Mouse (Mus musculus): ENCODE data around the gene Gm5741.

The Gm5741 gene

DNA sequence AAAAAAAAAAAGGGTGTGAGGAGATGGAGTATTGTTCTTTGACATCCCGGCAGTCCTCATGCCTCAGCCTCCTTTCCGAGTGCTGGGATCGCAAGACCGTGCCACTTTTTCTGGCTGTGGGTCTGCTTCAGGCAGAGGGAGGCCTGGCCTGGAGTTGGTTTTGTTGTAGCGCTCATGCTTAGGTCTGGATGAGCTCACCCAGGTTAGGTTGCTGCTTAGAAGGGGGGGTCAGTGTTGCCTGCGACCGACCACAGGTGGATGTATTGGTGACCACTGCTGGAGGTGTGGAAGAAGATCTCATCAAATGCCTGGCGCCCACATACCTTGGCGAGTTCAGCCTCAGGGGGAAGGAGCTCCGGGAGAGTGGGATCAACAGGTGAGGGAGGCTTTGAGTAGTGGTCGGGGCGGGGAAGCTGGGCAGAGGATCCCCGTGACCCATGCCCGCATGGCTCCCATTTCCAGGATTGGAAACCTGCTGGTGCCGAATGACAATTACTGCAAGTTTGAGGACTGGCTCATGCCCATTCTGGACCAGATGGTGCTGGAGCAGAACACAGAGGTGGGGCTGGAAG is 5.3 kb upstream of the Gm5741 start:
- DNase-seq (ENCODE audit: low spot score in 2 of 2), result no peak

DNA sequence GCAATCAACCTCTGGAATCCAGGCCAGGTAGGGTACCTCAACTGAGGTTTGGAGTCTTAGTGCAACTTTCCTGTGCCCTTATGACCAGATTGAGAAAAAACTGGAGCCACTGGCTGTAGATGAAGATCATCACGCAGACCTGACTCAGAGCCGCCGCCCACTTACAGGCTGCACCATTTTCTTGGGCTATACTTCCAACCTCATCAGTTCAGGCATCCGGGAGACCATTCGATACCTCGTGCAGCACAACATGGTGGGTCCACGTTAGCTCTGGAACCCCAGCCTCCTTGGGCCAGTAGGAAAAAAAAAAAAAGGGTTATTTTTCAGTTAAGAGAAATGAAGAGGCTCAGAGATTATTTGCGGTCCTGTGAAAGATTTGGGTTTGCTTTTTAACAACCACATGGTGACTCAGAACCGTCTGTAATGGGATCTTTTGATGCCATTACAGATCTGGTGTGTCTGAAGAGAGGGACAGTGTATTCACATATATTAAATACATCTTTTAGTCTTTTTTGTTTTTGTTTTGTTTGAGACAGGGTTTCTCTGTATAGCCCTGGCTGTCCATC is 4.7 kb upstream of the Gm5741 start:
- DNase-seq (ENCODE audit: low spot score in 2 of 2), result peak in 1 of 2 experiments; percentile 60

DNA sequence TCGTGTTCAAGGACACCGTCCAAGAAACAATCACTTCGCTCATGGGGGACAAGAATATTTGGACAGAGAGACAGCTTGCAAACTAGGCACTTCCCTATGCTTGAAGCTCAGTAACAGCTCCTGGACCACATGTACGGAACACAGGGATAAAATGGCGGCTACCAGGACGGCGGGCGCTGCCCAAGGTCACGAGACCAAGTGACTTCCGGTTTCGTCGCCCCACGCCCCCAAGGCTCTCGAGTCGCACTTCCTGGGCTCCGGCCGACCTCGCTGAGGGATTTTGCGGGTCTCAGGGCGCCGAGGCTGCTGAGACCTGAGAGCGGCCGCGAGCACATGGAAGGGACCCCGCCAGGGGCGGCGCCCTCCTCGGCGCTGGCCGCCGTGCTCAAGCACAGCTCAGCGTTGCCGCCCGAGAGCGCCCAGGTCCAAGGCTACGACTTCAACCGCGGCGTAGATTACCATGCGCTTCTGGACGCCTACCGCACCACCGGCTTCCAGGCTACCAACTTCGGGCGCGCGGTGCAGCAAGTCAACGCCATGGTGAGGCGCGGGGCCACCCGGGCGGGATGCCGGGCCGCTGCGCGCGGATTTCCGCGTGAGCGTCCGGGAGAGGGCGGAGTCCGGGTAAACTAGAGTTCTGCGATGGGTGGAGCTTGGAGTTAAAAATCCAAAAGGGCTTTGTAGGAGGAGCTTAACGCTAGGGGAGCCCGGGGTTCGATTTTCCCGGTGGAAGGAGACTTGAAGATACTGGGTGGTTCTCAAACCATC is 3.9 kb upstream of the Gm5741 start, which contains the start of gene Dhps:
TSS of gene Dhps (plus strand) at position 244 of the 768 bp plus-strand sequence.
- DNase-seq (ENCODE audit: low spot score in 2 of 2), result peak; percentile 91 to 94

DNA sequence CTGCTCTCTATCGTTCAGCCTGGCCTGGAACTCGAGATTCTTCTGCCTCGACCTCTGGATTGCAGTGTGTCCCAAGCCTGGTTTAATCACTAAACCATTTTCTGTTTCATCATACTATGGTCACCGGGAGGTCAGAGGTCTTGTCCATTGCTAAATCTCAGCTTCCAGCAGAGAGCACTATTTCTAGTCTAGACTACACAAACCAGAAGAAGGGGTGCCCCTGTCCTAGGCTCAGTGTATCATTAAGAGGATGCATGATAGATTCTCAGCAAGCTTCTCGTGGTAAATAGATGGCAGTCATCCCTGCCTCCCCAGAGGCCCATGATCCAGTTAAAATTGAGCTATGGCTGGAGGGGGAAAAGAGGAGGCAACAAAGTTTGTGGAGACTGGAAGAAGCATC is 3.3 kb upstream of the Gm5741 start:
- DNase-seq (ENCODE audit: low spot score in 2 of 2), result no peak

DNA sequence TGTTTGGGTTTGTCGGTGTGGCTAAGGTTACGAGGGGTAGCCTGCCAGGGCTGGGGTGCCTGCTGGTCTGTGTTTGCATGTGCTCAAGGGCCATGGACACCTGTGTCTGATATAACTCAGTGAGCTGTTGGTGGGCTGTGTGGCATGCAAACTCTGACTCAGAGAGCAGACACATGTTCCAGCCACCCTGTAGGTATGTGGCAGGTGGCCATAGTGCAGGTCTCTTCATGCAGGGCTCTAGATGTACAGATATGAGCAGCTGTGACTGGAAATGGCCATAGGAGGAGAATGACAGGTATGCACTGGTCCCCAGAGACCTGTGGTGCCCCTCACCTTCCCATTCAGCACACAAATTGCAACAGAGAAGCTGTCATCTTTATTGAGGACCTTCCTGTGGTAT is 627 bp downstream of the Gm5741 start:
- no peak for DNase-seq (ENCODE audit: low spot score in 2 of 2)

DNA sequence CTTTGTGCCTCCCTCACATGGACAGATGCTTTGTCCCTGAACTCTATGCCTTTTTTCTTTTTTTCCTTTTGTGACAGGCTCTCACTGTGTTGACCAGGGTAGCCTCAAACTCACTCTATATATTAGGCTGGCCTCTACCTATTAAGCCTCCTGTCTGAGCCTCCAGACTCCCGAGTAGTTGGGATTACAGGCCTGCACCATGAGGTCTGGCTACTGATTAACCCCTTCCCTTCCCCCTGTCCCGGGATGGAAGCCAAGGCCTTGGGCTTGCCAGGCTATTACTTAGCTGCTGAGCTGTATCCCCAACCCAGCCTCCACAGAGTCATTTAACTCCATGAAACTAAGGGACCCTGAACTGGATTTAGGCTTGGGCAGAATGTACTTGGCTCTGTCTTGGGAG is 2.6 kb downstream of the Gm5741 start:
- no peak for DNase-seq (ENCODE audit: low spot score in 2 of 2)

DNA sequence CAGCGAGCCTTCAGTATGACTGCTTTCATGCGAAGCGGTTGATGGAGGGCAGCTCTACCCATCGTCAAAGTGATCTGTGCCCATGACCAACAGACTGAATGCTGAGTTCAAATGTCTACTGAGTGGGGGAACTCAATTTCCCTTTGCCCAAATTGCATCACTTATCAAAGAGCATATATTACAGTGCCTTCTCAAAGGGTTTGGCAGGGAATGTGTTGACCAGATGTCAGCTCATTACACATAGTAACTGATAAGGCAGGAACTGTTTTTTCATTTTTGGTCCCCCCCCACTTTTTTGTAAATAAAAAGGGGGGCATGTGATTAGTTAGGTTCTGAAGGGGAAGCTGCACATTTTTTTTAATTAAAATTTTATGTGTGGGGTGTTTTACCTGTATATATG is 5.2 kb downstream of the Gm5741 start:
- no peak for DNase-seq (ENCODE audit: low spot score in 2 of 2)

DNA sequence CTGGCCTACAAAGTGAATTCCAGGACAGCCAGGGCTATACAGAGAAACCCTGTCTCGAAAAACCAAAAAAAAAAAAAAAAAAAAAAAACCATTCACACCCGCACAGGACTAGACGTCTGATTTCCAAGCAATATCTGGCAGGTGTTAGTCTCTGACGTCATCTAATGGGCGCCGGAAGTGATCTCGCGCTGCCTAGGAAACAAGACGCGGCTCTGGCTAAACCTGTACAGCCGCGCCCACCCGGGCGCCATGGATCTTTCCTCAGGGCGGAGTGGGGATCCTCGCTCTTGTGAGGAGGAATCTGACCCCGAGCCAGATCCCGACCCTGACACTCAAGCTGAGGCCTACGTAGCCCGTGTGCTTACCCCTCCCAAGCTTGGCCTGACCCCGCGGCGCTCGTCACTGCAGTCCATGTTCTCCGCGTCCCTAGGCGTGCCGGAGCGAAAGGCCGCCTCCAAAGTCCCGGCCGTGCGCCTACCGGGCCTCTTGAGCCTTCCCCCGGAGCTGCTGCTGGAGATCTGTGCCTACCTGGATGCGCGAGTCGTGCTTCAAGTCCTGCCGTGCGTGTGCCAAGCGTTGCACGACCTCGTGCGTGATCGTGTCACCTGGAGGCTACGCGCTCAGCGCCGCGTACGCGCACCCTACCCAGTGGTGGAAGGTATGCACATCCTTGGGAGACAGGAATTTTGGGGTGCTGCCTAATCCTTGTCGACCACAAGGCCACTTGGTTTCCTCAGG is 7.7 kb downstream of the Gm5741 start, which contains the start of gene Fbxw9:
TSS of gene Fbxw9 (plus strand) at position 177 of the 738 bp plus-strand sequence.
- peak; percentile 94 to 96 for DNase-seq (ENCODE audit: low spot score in 2 of 2)

DNA sequence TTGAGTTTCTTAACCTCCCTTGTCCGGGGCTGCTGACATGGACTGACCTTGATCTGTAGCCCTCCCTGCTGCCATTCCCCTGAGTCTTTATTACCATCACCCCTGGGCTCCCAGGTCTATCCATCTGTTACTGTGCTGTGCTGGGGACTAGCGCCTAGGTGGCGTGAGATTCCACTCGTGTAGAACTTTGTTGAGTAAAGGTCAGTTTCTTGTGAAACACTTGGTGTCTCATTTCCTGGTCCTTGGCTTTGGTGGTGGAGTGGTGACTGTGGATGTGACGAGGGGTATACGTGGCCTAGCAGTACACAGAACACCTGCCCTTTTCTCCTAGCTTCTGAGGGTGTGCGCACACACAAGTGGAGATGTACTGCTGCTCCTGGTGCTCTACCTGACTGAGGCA is 10.4 kb downstream of the Gm5741 start:
- no peak for DNase-seq (ENCODE audit: low spot score in 2 of 2)

DNA sequence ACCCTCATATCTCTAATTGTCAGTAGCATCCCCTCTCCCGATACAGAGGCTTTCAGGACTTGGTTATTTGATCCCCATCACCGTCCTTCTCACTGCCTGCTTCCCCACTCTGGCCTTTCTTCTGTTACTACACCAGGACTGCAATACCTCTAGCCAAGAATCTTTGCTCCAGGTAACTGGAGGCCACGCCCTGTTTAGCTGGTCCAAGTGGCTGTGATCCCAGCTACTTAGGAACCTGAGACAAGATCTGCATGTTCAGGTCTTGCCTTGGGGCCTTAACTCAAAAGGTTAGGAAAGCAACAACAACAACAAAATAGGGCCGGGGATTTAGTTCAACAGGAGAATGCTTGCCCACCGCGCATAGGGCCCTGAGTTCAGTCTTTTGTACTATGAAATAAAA is 24.2 kb downstream of the Gm5741 start:
- no peak for DNase-seq (ENCODE audit: low spot score in 2 of 2)

DNA sequence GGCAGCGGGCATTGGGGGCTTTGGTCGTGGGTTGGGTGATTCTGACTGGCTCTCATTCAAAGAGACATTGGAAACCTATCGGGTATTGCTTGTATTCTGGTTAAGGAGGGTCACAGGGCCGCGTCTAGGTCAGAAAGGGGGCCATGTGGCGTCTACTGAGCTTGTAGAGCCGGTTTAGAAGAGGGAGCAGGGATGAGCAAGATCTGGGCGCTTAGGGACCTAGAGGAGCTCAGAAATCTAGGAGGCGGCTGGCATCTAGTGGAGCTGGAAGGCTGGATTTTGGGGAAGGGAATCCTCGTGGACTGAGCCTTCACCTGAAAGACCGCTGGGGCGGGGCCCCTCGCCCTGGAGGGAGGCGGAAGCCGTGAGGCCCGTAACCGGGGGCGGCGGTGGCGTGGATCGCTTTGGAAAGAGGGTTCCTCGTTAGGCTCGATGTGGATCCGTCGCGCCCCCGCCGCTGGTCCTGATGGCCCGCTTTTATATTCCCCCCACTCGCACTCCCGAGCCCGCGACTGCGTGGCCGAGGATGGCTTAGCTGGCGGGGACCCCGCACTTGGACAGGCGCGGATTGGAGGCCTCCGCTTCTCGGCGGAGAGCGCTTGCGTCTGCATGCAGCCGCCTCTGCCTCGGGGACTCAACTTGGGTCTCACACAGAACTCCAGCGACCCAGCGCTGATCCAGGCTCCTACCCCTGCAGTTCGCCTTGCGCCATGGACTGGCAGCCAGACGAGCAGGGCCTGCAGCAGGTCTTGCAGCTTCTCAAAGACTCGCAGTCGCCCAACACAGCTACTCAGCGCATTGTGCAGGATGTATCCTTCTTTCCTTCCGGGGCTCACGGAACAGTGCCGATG is 29.9 kb downstream of the Gm5741 start:
- peak; percentile 63 to 64 for DNase-seq (ENCODE audit: low spot score in 2 of 2)

DNA sequence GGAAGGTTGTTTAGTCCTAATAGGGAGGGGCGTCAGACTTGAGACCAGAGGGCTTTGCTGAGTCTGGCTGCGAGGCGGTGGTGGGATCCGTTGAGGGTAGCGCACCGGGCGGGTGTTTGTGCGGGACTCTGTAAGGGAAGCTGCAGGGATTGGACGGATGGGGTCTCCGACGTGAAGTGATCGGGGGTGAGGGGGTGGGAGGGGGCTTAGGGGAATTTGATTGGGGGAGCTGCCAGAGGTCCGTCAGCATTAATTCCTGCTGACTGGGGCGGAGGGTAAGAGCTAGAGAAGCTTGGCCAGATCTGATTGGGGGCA is 30.5 kb downstream of the Gm5741 start:
- peak in 1 of 2 experiments; percentile 43 for DNase-seq (ENCODE audit: low spot score in 2 of 2)

DNA sequence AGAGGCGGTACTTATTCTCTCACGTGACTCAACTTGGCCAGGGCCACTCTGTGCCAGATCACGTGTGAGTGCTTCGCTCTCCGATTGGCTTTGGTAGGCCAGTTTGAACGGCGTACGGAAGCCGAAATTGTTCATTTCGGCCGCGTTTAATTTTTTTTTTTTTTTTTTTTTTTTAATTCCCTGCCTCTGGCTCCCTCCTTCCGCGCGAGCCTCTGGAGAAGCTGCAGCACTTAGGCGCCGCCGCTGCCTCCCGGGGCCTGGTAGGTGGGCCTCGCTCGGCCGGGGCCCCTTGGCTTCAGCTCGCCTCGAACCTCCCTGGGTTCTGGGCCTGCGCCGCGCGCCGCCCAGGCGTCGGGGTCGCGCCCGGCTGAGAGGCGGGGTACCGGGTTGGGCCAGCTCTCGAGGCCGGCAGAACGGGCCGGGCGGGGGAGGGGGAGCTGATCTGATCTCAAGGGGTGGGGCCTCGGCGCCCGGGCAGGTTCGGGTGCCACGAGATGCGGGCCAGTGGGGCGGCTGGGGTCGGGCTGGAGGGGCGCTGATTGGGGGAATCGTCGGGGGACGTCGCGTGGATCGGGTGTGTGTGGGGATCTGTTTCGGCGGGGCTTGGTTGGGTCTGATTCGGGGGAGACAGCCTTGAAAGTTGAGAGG is 30.9 kb downstream of the Gm5741 start, which contains the start of gene Tnpo2:
TSS of gene Tnpo2 (plus strand) at position 198 of the 648 bp plus-strand sequence.
- DNase-seq (ENCODE audit: low spot score in 2 of 2), result peak; percentile 92 to 94

DNA sequence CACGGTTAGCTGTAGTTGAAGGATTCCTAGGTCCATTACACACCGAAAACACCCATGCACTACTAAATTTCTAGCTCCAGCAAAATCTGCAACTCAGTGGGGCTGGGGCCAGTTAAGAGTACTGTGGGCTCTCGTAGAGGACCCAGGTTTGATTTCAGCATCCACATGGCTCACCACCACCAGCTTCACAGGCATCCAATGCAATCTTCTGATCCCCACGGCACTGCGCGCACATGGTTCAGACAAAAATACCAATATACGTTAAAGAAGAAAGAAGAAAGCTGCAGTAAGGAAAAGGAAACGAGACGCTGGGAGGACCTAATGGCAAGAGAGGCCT is 31.4 kb downstream of the Gm5741 start:
- DNase-seq (ENCODE audit: low spot score in 2 of 2), result no peak

DNA sequence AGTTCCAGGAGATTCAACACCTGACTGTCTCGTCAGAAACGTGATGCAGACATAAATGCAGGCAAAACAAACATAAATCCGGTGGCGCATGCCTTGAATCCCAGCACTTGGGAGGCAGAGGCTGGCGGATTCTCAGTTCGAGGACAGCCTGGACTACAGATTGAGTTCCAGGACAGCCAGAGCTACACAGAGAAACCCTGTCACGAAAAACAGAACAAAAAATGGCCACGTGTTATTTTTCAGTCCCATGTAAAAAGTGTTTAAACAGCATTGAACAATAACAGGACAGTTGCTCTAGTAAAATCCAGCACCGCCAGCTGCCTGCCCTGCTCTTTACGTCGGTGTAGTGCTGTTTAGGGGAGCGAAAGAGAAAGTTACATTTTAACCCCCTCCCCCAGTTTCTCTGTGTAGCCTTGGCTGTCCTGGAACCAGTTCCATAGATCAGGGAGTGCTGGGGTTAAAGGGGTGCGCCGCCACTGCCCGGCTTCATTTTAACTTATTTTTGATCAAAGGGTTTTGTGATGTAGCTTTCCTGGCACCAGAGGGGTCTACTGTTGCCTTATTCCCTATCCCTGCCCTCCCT is 32.0 kb downstream of the Gm5741 start:
- DNase-seq (ENCODE audit: low spot score in 2 of 2), result no peak

DNA sequence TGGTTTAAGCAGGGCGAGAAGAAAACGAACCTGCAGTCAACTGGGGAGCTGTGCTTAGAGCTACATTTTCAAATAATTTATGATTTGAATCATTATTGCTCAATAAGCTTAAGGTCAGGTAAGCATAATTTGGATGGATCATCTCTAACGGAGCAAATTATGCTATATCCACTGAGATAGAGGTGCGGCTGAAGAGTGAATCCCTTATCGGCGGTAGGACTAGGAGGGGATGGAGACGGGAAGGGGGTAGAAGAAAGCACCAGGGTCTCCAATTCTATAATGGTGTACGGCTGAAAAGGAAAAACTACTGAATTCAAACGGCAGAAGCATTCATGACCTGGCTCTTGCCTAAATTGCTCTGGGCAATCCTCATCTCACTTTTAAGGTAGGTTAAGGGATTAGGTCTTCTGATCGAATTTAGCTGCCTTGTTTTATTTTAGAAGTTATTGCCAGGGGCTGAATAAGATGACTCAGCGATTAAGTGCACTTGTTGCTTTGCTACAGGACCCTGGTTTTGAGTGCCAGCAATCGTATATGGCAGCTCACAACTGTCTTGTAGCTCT is 32.5 kb downstream of the Gm5741 start:
- DNase-seq (ENCODE audit: low spot score in 2 of 2), result no peak

DNA sequence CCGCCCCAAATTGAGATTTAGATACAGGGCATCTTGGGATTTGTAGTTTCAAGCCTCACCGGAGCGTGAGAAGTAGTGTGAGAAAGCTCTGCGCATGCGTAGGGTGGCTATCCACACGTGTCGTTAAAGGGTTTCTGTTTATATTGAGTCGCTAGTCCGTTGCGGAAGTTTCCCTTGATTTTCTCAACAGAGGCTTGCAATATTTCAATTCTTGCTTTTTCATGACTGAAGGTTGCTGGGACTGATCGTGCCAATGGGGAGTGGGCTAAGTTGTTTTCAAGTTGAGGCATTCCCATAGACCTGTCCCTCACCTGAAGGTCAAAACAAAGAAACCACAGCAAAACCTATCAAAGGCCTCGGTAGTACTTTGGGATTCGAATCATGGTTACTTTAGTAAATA is 33.0 kb downstream of the Gm5741 start:
- peak; percentile 72 to 76 for DNase-seq (ENCODE audit: low spot score in 2 of 2)

DNA sequence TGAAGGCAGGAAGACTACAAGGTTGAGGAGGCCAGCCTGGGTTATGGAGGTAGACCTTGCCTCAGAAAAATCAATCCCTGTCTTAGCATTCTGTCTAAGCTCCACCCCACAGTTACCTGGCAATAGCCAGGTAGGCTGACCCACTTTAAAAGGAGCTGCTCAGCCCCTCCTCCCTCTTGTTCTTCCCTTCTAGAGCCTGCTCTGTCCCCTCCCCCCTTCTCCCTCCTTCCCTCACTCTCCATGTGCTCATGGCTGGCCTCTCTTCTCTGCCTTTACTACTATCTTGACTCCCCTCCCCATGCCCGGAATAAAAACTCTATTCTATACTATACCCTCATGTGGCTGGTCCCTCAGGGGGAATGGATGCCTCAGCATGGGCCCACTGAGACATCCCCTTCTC is 33.9 kb downstream of the Gm5741 start:
- no peak for DNase-seq (ENCODE audit: low spot score in 2 of 2)

DNA sequence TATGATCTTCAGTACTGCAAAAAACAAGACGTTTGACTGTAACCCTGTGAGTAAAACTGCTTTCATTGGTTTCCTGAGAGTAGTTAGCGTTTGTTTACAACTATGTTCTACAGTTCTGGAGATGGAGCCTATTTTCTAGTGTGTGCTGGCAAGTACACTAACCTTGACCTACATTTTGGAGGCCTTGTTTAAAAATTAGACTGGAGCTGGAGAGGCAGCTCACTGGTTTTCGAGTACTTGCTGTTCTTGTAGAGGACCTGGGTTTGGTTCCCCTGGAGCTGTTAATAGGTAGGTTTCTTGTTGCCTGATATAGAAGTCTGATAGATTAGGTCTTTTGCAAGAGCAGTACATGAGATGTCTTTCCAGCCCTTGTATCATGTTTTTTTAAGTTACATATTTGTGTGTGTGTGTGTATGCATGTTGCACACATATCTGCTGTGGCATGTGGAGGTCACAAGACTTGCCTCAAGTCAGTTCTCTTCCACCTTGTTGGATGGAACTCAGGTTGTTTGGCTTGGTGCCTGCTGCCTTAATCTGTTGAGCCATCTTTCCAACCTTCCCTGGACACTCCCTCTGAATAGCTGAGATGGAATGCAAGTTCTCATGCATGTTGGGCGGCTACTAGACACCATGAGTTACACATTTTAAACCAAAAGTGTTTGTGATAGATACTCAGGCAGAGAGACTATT is 35.0 kb downstream of the Gm5741 start:
- no peak for DNase-seq (ENCODE audit: low spot score in 2 of 2)

DNA sequence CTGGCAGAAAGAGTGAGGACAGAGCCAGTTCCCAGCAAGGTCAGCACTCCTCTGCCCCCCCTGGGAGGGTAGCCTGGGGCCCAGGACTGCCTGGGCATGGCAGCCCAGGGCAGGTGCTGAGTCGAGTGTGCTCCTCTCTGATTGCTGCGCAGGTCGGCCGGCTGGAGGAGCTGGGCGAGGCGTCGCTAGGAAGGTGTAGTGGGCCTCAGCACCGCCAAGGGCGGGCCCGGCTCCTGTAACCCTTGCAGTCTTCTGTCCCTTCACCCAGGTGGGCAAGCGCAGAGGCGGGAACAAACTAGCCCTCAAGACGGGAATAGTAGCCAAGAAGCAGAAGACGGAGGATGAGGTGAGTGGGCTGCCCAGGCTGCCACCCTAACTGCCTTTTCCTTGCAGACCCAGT is 38.5 kb downstream of the Gm5741 start:
- DNase-seq (ENCODE audit: low spot score in 2 of 2), result no peak

Data from right cerebral cortex, adult 2 months (tissue).